Mouse (Mus musculus) limb, embryonic 15.5 days (tissue): ENCODE results near the gene Chrm1. TPM values are rescaled to one million over a fixed set of nuclear protein-coding genes. Genes with fewer than 3 reads are reported as not detected.
A peak's percentile ranks its signal among the peaks of the same experiment; 100 is the strongest.
"Not testable (repeated sequence)": the region's sequence is repeated elsewhere in the genome, so short reads cannot be mapped to it uniquely, and the experiment has no call there.

ENCODE experiments used
- ATAC-seq: fragments of 200-750 bp; cut with Nextera tagmentation; 2 replicates; pipeline ENCODE4 v1.8.0; 2017; ENCODE audit warnings: low read depth, moderate TSS enrichment; ENCODE audit not compliant: insufficient number of reproducible peaks, low FRiP score, low TSS enrichment
- H3K27ac ChIP-seq: fragments of 300-500 bp; sonication (generic); 2 replicates; pipeline ENCODE4 v1.5.1; 2015; ENCODE audit warnings: moderate library complexity, mild to moderate bottlenecking, inconsistent platforms
- H3K27me3 ChIP-seq: fragments of 300-500 bp; sonication (generic); 2 replicates; pipeline ENCODE4 v1.6.1; 2015; ENCODE audit warnings: inconsistent platforms
- H3K36me3 ChIP-seq: fragments of 300-500 bp; sonication (generic); 2 replicates; pipeline ENCODE4 v1.6.1; 2015; ENCODE audit warnings: inconsistent platforms
- H3K4me1 ChIP-seq: fragments of 300-500 bp; sonication (generic); 2 replicates; pipeline ENCODE4 v1.6.1; 2015; ENCODE audit warnings: inconsistent platforms
- H3K4me2 ChIP-seq: fragments of 300-500 bp; sonication (generic); 2 replicates; pipeline ENCODE4 v1.6.1; 2015; ENCODE audit warnings: mild to moderate bottlenecking, inconsistent platforms
- H3K4me3 ChIP-seq: fragments of 300-500 bp; sonication (generic); 2 replicates; pipeline ENCODE4 v1.5.1; 2015; ENCODE audit warnings: mild to moderate bottlenecking, inconsistent platforms
- H3K9ac ChIP-seq: fragments of 300-500 bp; sonication (generic); 2 replicates; pipeline ENCODE4 v1.6.1; 2015; ENCODE audit warnings: inconsistent platforms
- H3K9me3 ChIP-seq: fragments of 300-500 bp; sonication (generic); 2 replicates; pipeline ENCODE4 v1.6.1; 2016; ENCODE audit warnings: inconsistent platforms
- WGBS: fragments of 180-500 bp; shearing (Covaris S2); methylation state at CpG from one replicate; pipeline ENCODE4 v1.1.7; 2015; 5-methylcytosine and 5-hydroxymethylcytosine counted together
- polyA plus RNA-seq: library from polyadenylated mRNA; unstranded; fragments of >200 nt; fragmentation: Nextera tagmentation; extraction: Ambion mirVana; gene quantifications from 2 replicates; pipeline ENCODE4 v1.2.1, GENCODE M21; 2015

Gene Chrm1
- polyA plus RNA-seq, 1 experiment from 2014 or later, result 0.18 TPM

DNA sequence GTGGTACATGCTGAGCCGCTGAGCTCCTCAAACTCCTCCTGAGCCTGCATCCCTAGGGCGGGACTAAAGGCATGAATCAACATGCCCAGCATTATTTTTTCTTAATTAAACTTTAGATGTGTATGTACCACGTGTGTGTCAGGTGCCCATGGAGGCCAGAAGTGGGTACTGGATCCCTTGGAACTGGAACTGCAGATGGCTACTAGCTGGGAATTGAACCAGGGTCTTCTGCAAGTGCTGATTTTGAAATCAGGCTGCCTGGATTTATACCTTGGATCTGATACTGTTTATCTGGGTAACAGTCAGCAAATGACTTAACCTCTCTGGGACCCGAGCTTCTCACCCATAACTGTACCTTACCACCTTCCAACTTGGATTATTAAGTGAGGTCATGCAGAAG is 58.4 kb downstream of the Chrm1 start:
- no peaks in the 10 kb centered on the region for H3K27me3 ChIP-seq
- peaks cover 23% of the 10 kb centered on the region for H3K36me3 ChIP-seq
- no peak overlapping the region; the same call in 1 of the 2 replicates for H3K9ac ChIP-seq
- peak overlapping the region; percentile 75 for H3K4me3 ChIP-seq
- no peak for ATAC-seq
- WGBS, result 35% methylated on average over 4 of the region's 4 CpGs
- H3K4me1 ChIP-seq, result peaks cover 29% of the 10 kb centered on the region
- H3K9me3 ChIP-seq, result no peaks in the 10 kb centered on the region
- H3K4me2 ChIP-seq, result peak overlapping the region; percentile 58
- H3K27ac ChIP-seq, result no peak overlapping the region; the same call in 1 of the 2 replicates

DNA sequence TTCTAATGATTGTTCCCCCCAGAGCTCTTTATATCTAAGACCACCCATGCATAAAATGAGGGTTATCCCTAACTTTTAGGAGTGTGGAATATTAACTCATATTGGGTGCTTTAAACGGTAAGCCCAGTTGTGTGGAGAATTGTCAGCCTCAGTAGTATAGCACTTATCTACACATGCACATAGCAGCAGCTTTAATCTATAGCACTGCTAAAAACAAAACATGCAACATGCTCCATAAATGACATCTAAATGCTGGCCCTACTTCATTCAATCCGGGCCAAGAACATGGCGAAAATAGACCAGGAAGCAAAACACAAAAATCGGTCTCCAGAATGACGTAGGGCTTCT is 58.9 kb downstream of the Chrm1 start:
- Histone ChIP-seq H3K9me3 (no peaks in the 10 kb centered on the region), H3K4me2 (peak overlapping the region; percentile 58), H3K4me3 (peak overlapping the region; percentile 75), H3K27me3 (no peaks in the 10 kb centered on the region), H3K36me3 (peaks cover 23% of the 10 kb centered on the region), H3K9ac (peak overlapping the region; percentile 79), H3K27ac (peak overlapping the region; percentile 97), H3K4me1 (peaks cover 29% of the 10 kb centered on the region)
- no peak for ATAC-seq
- WGBS, result under 1% methylated on average over 5 of the region's 5 CpGs

DNA sequence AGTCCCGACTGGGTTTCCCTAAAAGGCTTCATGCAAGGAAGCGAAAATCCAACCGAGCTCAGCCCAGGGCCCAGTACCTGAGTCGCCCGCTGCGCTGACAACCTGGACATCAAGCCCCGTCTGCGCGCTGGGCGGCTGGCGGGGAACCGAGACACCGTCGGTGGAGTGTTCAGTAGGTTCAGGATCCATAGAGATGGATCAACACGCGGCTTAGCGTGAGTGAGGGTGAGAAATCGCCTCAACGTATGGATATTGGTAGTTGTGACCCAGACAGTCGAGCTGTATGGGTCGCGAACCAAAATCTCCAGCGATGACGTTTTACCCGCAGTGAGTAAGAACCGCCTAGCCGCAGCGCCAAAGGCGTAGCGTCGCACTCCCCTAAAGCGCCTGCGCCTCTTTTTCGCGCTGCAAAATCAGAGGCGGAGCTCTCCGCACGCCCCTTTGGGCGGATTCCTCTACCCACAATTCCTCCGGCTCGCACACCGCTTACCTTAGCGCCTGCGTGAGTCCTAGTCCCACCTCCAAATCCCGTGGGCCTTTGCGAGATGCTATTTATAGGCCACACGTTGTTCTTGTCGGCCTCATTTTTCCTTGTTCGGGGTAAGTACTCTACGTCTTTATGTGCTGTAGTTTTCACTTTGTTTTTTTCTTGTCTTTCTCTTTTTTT is 59.5 kb downstream of the Chrm1 start, which contains the start of gene Slc3a2:
Gene Slc3a2 (minus strand): TSS at position 463 of the 667 bp plus-strand sequence.
- Histone ChIP-seq H3K27ac (peak within 1 kb of the TSS; percentile 97), H3K9ac (peak within 1 kb of the TSS; percentile 89), H3K36me3 (peaks cover 23% of the 10 kb centered on the region), H3K4me1 (peaks cover 29% of the 10 kb centered on the region), H3K4me2 (peak within 1 kb of the TSS; percentile 58), H3K9me3 (no peaks in the 10 kb centered on the region), H3K4me3 (peak within 1 kb of the TSS; percentile 75), H3K27me3 (no peaks in the 10 kb centered on the region)
- WGBS, result under 1% methylated on average over 50 of the region's 50 CpGs
- ATAC-seq, result peak; percentile 94

DNA sequence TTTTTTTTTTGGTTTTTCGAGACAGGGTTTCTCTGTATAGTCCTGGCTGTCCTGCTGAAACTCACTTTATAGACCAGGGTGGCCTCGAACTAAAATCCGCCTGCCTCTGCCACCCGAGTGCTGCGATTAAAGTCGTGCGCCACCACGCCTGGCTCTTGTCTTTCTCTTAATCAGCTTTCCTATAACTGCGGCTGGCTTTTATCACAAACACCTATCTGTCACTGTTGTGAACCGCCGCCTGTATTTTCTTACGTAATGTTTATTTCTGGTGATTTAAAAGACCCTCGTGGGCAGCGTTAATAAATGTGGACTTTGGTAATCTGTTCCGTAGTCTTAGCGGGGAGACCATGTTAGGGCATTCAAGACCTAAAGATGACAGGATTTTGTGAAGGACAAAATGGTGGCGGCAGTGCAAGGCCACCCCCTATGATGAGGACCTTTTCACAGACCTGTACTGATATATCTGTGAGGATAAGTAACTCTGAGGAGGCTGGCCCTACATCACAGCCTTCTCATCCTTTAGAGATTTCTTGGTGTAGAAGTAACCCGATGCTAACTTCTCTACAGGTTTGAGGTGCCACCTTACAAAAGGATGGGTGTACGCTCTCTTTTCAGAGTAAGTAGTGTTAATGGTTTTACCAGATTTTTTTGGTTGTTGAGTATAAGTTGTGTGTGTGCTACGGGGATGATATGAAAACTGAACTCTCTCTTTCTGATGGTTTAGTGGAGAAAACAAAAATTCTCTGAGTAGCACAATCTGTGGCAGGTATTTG is 60.2 kb downstream of the Chrm1 start:
- Histone ChIP-seq H3K36me3 (peaks cover 23% of the 10 kb centered on the region), H3K9me3 (no peaks in the 10 kb centered on the region), H3K9ac (peak overlapping the region; percentile 89), H3K27ac (peak overlapping the region; percentile 90), H3K4me2 (peak overlapping the region; percentile 52), H3K4me3 (peak overlapping the region; percentile 75), H3K4me1 (peaks cover 29% of the 10 kb centered on the region), H3K27me3 (no peaks in the 10 kb centered on the region)
- 0% methylated on average over 20 of the region's 20 CpGs for WGBS
- no peak for ATAC-seq

DNA sequence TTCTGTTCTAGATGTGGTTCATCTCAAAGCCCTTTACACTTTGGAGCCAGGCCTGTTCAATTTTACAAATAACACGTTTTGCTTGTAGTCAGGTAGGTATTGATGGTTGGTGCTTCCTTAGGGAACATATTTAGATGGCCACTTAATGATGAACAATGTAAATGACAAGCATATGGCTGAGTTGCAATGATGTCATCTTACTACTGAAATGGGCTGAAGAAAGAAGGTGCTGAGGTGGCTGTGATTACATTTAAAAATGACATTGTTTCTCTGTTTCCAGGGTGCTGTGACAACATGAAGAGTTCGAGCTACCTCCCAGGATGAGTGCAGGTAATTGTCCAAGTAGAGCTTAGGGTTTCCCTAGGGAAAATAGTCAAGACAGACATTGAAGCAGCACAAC is 60.8 kb downstream of the Chrm1 start:
- Histone ChIP-seq H3K4me2 (peak overlapping the region; percentile 52), H3K4me1 (peaks cover 29% of the 10 kb centered on the region), H3K27me3 (no peaks in the 10 kb centered on the region), H3K36me3 (peaks cover 23% of the 10 kb centered on the region), H3K9ac (peak overlapping the region; percentile 89), H3K4me3 (peak overlapping the region; percentile 75), H3K27ac (peak overlapping the region; percentile 90), H3K9me3 (no peaks in the 10 kb centered on the region)
- WGBS, result 1% methylated on average over 2 of the region's 2 CpGs
- no peak for ATAC-seq

DNA sequence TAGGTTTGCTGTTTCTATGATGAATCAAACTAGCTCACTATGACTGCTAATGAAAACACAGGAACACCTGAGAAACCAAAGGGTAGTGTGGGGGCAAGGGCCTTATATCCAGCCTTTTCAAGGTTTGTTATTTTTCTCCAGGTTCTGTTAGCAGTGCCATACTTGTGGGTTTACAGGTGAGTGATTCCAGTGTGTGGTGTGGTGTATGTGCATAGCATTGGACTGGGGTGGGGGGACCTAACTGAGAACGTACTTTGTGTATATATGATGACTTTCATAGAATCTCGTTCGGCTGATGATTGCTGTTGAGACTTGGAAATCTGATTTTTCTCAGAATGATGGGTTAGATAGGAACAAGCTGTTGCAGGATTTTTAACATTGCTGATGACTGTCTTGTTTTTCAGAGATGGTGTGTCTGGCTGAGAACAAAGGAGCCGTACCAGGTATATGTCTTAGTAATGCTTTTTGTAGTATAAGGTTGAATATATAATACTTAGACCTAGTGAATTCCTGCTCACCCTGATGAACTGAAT is 61.6 kb downstream of the Chrm1 start:
- 42% methylated on average over 4 of the region's 4 CpGs for WGBS
- no peaks in the 10 kb centered on the region for H3K27me3 ChIP-seq
- H3K36me3 ChIP-seq, result peaks cover 23% of the 10 kb centered on the region
- H3K9ac ChIP-seq, result no peak overlapping the region
- peak overlapping the region; percentile 52 for H3K4me2 ChIP-seq
- peaks cover 29% of the 10 kb centered on the region for H3K4me1 ChIP-seq
- ATAC-seq, result no peak
- no peaks in the 10 kb centered on the region for H3K9me3 ChIP-seq
- H3K4me3 ChIP-seq, result peak overlapping the region; percentile 75
- H3K27ac ChIP-seq, result no peak overlapping the region; the same call in 1 of the 2 replicates

DNA sequence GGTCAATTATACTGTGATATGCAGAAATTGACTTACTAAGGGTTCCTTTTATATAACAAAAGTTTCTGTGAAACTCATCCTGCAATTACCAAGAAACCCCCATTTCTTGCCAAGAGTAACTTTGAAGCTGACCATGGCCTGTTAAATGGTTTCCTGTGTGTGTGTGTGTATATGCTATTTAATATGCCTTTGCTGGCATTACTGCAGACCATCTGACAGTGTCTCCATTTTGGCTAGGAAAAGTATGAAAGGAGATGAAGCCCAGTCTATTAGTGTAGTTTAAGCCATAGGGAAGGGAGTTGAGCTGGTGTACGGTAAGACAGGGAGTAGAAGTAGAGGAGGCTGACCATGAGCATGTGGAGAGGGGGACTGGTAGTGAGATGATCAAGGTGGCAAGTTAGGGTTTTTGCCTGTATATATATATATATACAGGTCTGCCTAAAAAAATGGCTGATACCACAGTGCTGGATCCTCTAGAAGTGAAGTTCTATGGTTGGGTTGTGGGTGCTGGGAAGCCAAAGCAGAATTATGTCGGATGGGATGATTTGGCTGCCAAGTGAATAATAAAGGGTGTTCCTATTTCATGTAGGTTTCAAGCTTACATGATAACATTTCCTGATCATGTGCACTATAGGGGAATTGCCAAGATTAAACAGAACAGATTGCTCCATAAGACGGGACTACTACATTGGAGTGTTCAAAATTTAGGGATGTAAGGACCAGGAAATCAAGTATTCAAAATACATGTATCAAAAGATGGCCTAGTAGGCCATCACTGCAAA is 63.2 kb downstream of the Chrm1 start:
- Histone ChIP-seq H3K9me3 (no peaks in the 10 kb centered on the region), H3K9ac (no peak overlapping the region), H3K27ac (no peak overlapping the region), H3K4me2 (no peak overlapping the region), H3K4me3 (no peak overlapping the region), H3K27me3 (no peaks in the 10 kb centered on the region), H3K4me1 (peaks cover 26% of the 10 kb centered on the region), H3K36me3 (peaks cover 23% of the 10 kb centered on the region)
- no peak for ATAC-seq
- WGBS, result 19% methylated on average over 3 of the region's 3 CpGs

DNA sequence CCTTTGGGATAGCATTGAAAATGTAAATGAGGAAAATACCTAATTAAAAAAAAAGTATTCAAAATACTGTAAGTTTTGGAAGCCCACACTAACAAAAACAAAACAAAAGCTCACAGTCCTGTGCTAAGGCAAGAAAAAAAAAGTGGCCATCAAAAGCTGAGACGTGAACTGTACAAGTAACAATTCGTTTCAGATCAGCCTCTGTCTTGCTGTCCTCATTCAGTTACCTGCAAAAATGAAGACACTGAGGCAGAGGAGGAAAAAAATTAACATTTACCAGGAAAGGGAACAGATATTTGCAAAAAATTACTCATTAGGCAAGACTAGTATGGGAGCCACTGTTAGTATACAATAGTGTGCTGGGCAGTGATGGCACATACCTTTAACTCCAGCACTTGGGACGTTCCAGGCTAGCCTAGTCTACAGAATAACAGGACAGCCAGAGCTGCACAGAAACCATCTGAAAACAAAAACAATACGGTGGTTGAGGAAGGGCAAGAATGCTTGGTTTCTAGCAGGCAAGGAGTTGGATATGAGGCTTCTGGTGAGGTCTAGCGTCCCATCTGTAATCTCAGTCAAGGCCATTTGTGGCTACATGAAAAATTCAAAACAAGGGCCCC is 64.0 kb downstream of the Chrm1 start:
- Histone ChIP-seq H3K4me1 (peaks cover 19% of the 10 kb centered on the region), H3K27ac (no peak overlapping the region), H3K9me3 (no peaks in the 10 kb centered on the region), H3K27me3 (no peaks in the 10 kb centered on the region), H3K4me3 (no peak overlapping the region), H3K36me3 (peaks cover 23% of the 10 kb centered on the region), H3K4me2 (no peak overlapping the region), H3K9ac (no peak overlapping the region)
- no peak for ATAC-seq
- 21% methylated on average over 5 of the region's 5 CpGs for WGBS

DNA sequence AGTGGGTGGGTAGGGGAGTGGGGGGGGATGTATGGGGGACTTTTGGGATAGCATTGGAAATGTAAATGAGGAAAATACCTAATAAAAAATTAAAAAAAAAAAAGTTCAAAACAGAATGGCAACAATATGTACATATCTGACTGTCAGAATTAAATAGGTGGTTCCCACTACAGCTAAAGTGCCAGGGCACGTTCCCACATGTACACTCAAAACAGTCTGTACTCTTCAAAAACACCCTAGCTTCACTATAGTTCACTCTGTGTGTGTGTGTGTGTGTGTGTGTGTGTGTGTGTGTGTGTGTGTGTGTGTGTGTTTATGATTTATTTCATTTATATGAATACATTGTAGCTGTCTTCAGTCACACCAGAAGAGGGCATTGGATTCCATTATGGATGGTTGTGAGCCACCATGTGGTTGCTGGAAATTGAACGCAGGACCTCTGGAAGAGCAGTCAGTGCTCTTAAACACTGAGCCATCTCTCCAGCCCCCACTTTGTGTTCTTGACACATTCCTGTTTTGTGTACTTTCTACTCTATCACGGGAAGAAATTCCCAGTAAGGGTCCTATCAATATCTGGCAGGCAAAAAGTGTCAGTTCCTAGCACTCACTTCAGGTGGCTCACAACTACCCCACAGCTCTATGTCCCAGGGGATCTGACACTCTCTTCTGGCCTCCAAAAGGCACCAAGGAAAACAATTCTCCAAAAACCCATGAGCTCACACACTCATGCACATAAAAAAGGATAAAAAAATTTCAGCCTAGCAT is 64.9 kb downstream of the Chrm1 start:
- not testable (repeated sequence) for H3K27me3 ChIP-seq, H3K9ac ChIP-seq, ATAC-seq, H3K9me3 ChIP-seq, H3K27ac ChIP-seq, H3K4me2 ChIP-seq, H3K4me3 ChIP-seq
- 43% methylated on average over 3 of the region's 3 CpGs for WGBS
- Histone ChIP-seq H3K36me3 (peaks cover 23% of the 10 kb centered on the region), H3K4me1 (peaks cover 19% of the 10 kb centered on the region)
